Mouse (Mus musculus): Measurements from ENCODE around the gene Prorsd1. TPM values are rescaled to one million over a fixed set of nuclear protein-coding genes. Genes with fewer than 3 reads are reported as not detected.
A peak's percentile ranks its signal among the peaks of the same experiment; 100 is the strongest.
"Not testable (repeated sequence)": the region's sequence is repeated elsewhere in the genome, so short reads cannot be mapped to it uniquely, and the experiment has no call there.

The Prorsd1 gene
- 1 to 10 TPM; 4.5 to 4.8 TPM for total RNA-seq (2021)
- long read RNA-seq, partial matches to known transcripts: 0 of 4 reads
- long read RNA-seq, other reads (novel, unspliced or antisense): 0 of 4 reads

DNA sequence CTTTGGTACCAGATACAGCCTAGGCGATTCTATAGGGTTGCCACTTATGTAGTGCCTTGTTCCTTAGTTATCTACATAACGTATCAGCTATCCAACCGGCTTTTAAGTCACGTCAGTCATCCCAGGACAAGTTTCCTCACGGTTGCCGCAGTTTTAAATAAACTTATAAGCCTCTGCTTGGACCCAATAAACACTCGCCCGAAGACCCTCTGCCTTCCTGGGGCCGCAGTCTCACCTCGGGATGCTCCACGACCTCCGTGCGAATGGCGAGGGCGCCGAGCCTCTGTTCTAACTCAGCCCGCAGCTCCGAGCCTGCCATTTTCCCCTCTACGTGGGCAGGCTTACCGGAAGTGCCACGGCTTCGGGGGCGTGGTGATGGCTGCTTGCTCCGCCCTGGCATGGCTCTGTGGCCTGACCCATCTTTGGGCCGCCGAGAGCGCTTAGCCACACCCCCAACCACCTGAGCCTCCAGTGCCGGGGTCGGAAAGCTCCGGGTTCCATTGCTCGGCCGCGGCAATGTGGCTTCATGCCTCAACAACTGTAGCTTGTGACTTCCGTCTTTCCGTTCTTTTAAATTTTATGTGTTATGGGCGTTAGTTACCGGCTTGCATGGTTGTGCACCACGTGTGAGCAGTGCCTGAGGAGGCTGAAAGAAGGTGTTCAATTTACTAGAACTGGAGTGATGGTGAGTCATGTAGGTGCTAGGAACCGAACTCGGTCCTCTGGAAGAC, at the start of gene Prorsd1:
TSS of gene Prorsd1 (minus strand) at position 352 of the 731 bp plus-strand sequence.
- DNase-seq (ENCODE audit: low spot score in 2 of 2): peak; percentile 45 to 74

DNA sequence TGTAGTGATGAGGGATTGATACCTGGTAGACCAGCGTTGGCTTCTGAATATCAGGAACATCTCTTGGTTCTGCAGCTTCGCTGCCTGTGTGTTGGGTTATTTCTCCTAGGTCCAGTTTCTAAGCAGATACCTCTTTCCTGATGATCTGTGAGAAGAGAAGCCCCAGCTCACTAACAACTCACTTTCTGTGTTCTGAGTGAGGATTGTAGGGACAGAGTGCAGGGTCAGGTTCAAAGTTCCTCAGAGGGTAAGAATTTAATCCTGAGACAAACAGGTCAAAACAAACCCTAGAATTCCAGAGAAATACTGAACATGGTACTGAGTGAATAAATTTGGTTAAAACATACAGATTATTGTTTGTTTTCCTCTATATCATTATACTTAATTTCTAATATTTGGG, 48.6 kb upstream of the Prorsd1 start:
- no peak for DNase-seq (ENCODE audit: low spot score in 2 of 2)

DNA sequence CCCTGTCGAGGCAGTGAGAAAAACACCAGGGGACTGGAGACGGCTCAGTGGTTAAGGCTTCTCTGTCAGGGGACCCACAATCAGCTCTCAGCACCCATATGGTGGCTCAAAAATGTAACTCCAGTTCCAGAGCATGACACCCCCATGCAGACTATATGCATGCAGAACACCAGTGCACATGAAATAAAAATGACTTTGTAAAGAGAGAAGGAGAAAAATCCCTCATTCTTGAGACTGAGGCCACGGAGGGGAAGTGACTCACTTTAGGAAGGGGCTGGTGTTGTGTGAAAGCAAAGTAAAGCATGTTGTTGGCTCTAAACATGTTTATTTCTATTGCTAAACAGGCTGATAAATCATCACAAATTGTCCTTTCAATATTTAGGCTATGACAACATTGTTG, 46.2 kb upstream of the Prorsd1 start:
- DNase-seq (ENCODE audit: low spot score in 2 of 2): no peak

DNA sequence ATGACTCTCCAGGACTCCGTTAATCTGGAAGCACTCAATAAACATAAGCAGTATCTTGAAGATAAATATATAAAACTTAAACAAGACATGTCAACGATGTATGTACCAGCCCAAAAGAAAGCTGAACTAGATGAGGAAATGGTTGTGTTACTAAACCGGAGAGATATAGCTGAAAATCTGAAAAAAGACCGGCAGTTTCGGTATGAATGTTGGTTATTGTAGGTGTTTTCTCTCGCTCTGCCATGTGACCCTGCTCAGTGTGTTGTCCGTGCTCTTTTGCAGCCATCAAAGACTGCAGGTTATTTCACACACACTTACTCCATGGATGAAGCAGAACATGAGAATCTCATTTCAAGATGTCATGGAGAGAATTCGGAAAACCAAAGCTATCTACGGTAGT, 45.6 kb upstream of the Prorsd1 start:
- no peak for DNase-seq (ENCODE audit: low spot score in 2 of 2)

DNA sequence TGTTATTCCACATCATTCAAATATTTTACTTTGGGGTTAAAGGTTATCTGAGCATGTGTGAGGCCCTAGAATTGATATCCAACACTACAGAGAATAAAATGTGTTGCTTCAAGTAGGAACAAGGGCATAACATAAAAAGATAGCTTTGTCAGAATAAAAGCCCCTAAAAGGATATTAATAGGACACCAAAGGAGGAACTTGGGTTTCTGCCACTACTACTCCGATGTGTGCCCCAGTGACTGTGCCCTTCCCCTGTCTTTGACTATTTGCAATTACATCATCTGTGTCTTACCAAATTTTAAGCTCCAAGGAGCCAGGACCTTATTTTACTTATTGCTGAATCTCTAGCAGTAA, 34.6 kb upstream of the Prorsd1 start:
- DNase-seq (ENCODE audit: low spot score in 2 of 2): no peak

DNA sequence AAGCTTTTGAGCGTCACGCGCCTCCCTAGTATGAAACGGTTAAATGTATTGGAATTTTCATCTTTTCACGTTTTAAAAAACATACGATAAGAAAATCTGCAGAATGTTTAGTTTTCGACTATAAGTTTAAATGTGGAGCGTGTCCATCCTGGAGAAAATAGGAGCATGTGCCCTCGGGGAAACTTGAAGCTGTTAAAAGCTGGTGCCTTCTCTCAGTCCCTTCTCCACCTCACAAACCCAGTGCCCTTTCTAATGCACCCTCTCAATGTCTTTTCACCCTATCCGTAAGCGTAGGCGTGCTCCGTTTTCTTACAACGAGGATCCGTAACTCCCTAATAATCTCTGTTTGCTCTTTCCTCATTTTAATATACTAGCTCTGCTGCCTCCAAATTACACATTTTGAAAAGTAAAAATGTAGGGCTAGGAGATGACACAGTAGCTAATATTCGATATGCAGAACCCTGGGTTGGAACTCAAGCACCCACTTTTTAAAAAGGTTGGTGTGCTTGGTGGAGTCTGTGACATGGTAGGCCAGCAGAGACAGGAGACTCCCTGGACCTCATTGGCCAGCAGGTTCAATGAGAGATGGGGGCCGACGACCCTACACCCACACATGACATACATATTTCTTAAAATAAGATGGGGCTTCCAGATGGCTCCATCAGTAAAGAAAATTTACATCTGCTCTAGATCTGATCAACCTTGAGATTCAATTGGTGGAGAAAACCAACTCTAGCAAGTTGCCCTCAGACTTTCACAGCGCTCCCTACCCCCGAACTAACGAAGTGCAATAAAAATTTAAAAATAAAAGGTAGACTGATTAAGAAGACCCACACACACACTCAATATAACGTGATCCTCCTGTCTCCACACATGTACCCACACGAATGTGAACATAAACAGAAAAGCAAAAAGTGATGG, 33.9 kb upstream of the Prorsd1 start:
- DNase-seq (ENCODE audit: low spot score in 2 of 2): peak in 1 of 2 experiments; percentile 16

DNA sequence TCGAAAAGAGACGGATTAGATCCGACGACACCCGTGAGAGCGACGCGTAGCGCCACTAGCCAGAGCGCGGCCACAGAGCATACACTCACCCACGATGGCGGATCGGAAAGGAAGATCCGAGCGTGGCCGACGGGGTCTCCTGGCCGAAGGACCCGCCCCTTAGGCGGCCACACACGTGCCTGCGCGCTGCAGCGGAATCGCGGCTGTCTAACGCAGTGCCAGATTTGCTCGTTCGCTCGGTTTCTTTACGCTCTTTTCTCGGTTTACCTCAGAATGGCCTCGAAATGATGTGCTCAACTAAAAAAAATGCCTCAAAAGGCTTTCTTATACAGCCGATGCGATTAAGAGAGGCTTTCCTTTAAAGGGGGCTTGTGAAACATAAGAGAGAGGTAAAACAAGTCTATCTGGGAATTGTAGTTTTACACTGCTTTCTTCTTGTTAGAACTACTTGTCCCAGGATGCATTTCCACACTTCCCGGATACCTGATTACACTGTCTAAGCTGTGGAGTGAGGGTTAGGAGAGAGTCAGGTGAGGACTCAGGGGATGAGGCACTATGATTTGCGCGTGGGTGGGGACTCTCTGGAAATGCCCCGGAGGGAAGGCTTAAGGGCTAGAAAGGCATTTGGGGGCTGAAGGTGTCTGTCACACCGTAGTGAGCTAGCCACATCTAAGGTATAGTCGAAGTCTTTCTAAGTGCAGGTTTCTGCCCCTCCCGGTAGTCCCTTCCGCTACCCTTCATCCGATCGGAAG, 33.1 kb upstream of the Prorsd1 start, which contains the start of the genes Clhc1 and Rps27a:
TSS of gene Clhc1 (plus strand) at position 199 of the 752 bp plus-strand sequence.
TSS of gene Rps27a (minus strand) at position 358 of the 752 bp plus-strand sequence.
- peak; percentile 88 to 95 for DNase-seq (ENCODE audit: low spot score in 2 of 2)

DNA sequence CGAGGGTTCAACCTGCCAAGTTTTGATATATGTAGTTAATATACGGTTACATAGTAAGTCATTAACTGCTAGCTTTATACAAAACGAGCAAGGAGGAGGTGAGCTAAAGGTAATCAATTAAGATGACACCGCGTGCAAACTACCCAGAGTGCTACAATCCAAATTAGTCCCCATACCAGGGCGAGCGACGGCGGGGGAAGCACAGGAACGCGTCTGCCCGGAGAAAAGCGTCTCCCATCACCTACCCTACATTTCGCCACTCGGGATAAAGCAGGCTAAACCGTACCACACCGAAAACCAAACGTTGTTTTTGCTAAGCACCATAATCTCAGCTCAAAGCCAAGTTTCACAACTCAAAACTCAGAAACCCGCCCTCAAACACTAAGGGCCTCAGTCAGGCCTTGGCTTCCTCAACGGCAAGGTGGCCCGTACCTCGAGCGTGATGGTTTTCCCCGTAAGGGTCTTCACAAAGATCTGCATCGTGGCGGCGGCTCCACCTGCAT, 32.5 kb upstream of the Prorsd1 start:
- DNase-seq (ENCODE audit: low spot score in 2 of 2): no peak

DNA sequence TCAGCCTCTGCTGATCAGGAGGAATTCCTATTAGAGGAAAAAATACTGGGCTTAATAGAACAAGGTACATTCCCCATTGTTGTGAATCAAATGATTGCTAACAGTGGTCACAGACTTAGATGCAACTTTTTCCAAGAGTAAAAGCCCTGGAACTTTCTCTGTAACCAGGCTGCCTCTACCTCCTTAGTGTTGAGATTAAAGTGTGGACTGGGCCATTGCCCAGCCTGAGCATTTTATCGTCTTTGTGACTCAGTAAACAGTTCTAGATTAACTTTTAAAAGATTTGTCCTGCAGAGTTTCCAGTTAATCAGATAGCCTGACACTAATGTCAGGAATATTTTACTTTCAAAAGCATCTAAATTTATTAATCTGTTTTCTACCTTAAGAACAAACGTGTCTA, 31.9 kb upstream of the Prorsd1 start:
- DNase-seq (ENCODE audit: low spot score in 2 of 2): no peak

DNA sequence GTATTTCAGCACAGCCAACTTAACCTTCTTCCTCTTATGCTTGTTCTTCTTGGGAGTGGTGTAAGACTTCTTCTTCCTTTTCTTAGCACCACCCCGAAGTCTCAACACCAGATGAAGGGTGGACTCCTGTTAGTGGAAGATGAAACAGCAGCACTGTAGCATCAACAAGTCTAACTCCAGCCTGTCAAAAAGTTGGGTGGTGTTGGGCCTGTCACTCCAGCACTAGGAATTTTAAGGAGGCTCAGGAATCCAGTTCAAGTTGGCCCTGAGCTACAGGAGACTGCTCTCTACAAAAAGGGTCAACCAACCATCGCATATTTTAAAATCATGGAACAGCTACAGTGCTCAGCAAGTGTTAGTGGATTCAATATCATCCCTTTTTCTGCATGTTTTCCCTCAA, 31.5 kb upstream of the Prorsd1 start:
- not testable (repeated sequence) for DNase-seq (ENCODE audit: low spot score in 2 of 2)

DNA sequence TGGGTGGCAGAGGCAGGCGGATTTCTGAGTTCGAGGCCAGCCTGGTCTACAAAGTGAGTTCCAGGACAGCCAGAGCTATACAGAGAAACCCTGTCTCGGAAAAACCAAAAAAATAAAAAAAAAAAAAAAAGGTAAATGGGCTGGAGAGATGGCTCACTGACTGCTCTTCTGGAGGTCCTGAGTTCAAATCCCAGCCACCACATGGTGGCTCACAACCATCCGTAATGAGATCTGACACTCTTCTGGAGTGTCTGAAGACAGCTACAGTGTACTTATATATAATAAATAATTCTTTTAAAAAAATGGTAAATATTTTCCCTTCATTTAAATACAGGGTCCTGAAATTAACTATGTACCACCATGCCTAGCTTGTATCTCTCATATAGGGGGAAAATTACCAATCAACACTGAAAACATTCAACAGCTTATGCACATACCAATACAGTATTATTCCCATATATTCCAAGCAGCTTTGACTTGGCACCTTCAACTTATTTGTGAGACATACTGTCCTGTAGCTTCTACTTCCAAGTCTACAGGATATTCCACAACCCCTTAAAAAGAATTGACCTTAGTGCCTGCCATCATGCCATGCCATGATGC, 30.4 kb upstream of the Prorsd1 start:
- DNase-seq (ENCODE audit: low spot score in 2 of 2): not testable (repeated sequence)

DNA sequence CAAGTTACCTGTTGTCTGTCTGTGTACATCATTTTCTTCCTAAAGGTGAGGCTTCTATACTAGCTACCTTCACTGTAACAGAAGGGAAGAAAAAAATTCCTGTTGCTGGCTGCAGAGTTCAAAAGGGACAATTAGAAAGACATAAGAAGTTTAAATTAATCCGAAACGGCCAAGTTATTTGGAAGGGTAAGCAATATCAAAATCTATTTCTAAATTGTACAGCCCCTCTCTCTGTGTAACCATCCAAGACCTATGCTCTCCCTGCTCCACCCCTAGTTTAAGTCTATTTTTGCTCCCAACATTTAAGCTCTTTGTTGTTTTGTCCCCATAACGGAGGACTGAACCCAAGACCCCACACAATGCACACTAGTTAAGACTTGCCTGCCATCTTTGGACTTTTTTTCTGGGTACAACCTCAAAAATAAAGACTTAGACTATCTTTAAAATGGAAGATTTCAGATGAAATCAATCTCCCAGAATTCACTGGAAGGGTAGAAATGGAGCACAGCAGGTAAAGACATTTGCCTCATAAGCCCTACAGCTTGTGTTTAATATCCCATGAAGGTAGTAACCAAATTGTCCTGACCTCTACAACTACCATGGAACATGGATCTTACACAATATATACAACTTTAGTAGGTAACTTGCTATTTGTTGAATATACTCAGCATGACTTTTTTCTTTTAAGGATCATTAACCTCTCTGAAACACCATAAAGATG, 29.6 kb upstream of the Prorsd1 start:
- no peak for DNase-seq (ENCODE audit: low spot score in 2 of 2)

DNA sequence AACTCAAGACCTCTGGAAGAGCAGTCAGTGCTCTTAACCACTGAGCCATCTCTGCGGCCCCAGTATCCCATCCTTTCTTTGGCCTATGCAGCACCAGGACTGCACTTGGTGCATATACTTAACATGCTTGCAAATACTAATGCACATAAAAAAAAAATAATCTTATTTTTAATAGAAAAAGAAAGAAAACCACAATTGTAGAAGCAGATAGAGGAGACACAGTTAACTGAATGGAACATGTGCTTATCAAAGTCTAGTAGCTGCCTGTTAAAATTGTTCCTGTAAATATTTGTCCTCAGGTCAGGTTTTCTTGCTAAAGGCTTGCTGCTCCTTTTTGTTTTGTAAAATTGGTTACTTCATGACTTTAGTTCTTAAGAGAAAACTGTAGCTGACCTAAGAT, 23.4 kb upstream of the Prorsd1 start:
- DNase-seq (ENCODE audit: low spot score in 2 of 2): no peak

DNA sequence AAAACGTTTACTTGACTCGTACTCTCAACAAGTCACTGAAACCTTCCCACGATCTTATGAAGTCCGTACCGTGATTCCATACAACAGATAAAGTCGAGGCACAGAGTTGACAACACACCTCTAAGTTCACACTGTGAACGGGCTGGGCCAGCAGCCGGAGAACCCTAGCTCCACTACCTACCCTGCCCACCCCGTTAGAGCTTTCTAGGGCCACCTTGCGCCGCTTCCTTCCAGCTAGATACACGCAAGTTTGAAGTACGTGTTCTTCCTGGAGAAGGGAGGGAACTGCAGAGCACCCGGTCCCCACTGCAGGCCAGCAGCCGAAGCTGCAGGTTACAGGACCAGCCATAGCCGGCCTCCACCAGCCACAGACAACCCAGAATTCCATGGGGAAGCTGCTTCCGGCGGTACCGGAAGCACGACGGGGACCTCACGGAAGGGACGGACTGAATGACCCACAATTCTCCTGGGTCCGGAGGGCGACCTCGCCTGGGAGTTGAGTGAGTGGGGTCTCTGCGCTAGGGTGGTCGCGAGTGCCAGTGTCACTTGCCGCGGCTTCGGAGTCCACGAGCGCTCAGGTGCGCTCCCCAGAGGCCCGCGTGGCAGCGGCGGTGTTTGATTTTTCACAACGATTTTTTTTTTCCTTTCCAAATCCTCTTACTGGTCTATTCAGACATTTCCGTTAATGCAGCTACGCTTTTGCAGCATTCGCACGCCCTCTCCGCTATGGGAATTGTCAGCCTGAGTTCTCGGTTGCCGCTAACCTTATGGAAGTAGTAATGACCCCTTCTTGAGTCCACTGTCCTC, 11.4 kb upstream of the Prorsd1 start, which contains the start of gene Mtif2:
TSS of gene Mtif2 (plus strand) at position 421 of the 807 bp plus-strand sequence.
- peak; percentile 64 to 88 for DNase-seq (ENCODE audit: low spot score in 2 of 2)

DNA sequence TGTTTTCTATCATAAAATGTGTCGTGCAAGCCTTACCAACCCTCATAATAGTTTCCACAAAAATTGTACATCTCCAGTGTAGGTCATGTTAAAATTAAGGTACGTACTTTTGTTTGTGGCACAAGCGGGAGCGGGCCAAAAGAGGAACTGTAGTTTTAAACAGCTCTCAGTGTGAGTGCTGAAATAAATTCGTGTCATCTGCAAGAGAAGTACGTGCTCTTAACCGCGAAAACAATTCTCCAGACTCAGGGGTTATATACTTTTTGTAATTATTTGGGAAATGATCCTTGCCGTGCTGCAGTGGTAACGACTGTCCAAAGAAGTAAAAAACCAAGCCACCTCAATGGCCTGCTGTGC, 530 bp downstream of the Prorsd1 start:
- no peak for DNase-seq (ENCODE audit: low spot score in 2 of 2)

DNA sequence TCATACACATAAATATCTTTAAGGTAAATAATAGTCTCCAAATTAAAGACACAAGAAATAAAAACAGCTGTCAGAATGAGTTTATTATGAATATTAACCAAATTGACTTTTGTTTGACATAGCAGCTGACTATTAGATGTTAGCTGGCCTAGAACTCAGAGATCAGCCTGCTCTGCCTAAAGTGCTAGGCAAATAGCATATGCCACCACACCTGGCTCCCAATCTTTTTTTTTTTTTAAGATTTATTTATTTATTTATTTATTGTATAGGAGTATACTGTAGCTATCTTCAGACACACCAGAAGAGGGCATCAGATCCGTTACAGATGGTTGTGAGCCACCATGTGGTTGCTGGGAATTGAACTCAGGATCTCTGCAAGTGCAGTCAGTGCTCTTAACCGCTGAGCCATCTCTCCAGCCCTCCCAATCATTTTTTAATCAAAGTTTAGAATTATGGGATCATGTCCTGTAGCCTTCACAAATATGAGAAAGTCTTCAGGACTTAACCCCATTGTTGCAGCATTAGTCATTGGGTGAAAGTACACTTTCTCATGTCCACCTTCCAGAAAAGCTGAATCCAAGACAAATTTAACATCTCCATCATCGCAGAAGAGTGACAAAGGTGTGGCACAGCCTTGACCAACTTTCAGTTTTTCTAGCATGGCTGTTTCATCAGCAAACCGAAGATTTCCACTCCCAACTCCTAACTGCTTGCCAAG, 1.9 kb downstream of the Prorsd1 start:
- no peak for DNase-seq (ENCODE audit: low spot score in 2 of 2)

DNA sequence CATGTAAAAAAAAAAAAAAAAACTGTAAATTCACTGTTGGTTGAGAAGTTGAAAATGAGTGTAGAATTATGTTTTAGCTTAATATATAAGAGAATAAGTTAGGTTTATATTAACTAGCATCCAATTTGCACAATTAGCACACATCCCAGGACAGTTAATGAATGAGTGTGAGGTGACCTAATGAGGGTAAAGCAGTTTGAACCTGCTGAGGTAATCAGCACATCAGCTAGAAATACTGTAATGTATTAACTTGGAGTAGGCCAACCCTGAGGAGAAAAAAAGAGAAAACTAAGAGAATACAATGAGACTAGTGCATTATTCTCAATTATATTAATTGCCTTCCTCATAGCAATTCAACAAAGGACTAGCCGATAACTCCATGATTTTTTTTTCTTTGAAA, 5.4 kb downstream of the Prorsd1 start:
- DNase-seq (ENCODE audit: low spot score in 2 of 2): no peak

DNA sequence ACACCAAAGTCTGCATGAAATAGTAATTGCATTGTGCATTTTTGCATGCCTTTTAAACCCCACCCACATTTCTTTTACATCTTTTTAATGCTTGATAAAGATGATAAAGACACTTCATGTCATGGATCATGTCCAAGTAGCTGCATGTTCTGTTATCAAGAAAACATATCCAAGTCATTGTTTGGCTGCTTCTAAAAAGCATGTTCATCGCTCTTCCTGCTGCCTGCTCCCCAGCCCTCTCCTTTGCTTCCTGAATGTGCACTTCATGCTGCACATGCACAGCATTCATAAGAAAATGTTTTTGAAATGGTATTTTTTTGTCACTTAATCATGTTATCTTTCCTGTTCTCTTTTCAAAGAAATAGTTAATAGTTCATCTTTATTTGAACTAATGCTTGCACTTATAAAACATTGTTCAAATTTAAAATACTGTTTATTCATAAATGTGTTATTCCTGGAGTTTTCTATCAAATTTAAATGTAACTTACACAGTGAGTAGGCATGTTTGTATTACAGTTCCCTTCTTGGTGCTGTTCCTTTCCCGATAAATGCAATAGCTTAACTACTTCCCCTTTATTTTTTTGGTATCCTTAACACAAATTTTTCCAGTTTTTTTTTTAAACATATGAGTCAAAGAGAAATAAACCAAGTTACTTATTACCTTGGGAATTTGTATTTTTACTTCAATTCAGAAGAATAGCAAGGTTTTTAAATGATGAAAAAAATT, 9.8 kb downstream of the Prorsd1 start:
- DNase-seq (ENCODE audit: low spot score in 2 of 2): no peak
